Comparison of ENCODE assay signal across 25 mouse cellular contexts in the genomic region with DNA sequence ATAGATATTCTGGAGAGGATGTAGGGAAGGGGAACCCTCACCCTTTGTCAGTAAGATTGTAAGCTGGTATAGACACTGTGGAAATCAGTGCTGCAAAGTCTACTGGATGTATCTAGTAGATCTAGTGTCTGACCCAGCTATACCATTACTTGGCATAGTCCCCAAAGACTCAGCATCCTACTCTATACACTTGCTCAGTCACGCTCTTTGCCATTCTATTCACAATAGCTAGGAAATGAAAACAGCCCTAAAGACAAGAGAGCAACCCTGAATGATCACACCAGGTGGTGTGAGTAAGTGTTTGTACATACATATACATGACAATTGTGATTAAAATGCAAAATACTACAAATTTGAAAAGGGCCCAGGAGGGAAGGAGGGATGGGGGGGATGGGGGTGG. TPM values are rescaled to one million over a fixed set of nuclear protein-coding genes. Genes with fewer than 3 reads are reported as not detected.
DNase-seq lines count a peak whose midpoint lies in the region; ATAC-seq lines count a peak whose summit lies in the region.
"Had no signal": no experiment of that assay in that cellular context is flagged by ENCODE, and none has a peak within 500 bp of the region (broad histone marks: within the 10 kb centered on the region; RNA-seq: fewer than 3 reads in every experiment).

No protein-coding gene starts in this region.

- no peaks in the 10 kb centered on the region for H3K27me3 ChIP-seq in forebrain, embryonic 13.5 days
- no peaks in the 10 kb centered on the region for H3K27me3 ChIP-seq in forebrain, embryonic 14.5 days (replicated peaks; ENCODE audit: control insufficient read depth, insufficient read depth, low read length)
- H3K27me3 ChIP-seq in hindbrain, embryonic 13.5 days: no peaks in the 10 kb centered on the region
- no peaks in the 10 kb centered on the region for H3K27me3 ChIP-seq in hindbrain, embryonic 16.5 days (replicated peaks; ENCODE audit: control insufficient read depth, insufficient read depth, low read length)
- H3K27me3 ChIP-seq in midbrain, embryonic 13.5 days: 0 out of 2 replicates have a peak, but pooled peaks cover 3% of the 10 kb centered on the region
- no peaks in the 10 kb centered on the region for H3K27me3 ChIP-seq in midbrain, embryonic 16.5 days (ENCODE audit: control insufficient read depth, insufficient read depth, low read depth, low read length)
- H3K27me3 ChIP-seq: embryonic facial prominence, embryonic 13.5 days had no signal

- 31% methylated on average over 1 of the region's 1 CpGs for WGBS in forebrain, embryonic 13.5 days
- 24% methylated on average over 1 of the region's 1 CpGs for WGBS in forebrain, embryonic 14.5 days
- 31% methylated on average over 1 of the region's 1 CpGs for WGBS in hindbrain, embryonic 13.5 days
- WGBS in hindbrain, embryonic 16.5 days: 43% methylated on average over 1 of the region's 1 CpGs
- 22% methylated on average over 1 of the region's 1 CpGs for WGBS in midbrain, embryonic 13.5 days
- WGBS in midbrain, embryonic 16.5 days: 41% methylated on average over 1 of the region's 1 CpGs

- H3K36me3 ChIP-seq in forebrain, embryonic 13.5 days (ENCODE audit: poor library complexity, severe bottlenecking): no peaks in the 10 kb centered on the region
- no peaks in the 10 kb centered on the region for H3K36me3 ChIP-seq in forebrain, embryonic 14.5 days (ENCODE audit: control insufficient read depth, insufficient read depth, low read length)
- H3K36me3 ChIP-seq in hindbrain, embryonic 13.5 days: no peaks in the 10 kb centered on the region
- H3K36me3 ChIP-seq in hindbrain, embryonic 16.5 days (ENCODE audit: control insufficient read depth, insufficient read depth, low read length): no peaks in the 10 kb centered on the region
- no peaks in the 10 kb centered on the region for H3K36me3 ChIP-seq in midbrain, embryonic 13.5 days
- no peaks in the 10 kb centered on the region for H3K36me3 ChIP-seq in midbrain, embryonic 16.5 days (ENCODE audit: control insufficient read depth, insufficient read depth, low read length)
- H3K36me3 ChIP-seq: embryonic facial prominence, embryonic 10.5 days; embryonic facial prominence, embryonic 13.5 days; forebrain, embryonic 12.5 days had no signal

- 0 out of 2 replicates have a peak, but pooled peaks have one; percentile 16 for ATAC-seq in forebrain, embryonic 13.5 days
- ATAC-seq in forebrain, embryonic 14.5 days: no peak
- 0 out of 2 replicates have a peak, but pooled peaks have one; percentile 14 for ATAC-seq in hindbrain, embryonic 13.5 days (ENCODE audit: low FRiP score)
- no peak for ATAC-seq in hindbrain, embryonic 16.5 days
- ATAC-seq in midbrain, embryonic 13.5 days: 0 out of 2 replicates have a peak, but pooled peaks have one; percentile 35
- ATAC-seq in midbrain, embryonic 16.5 days: no peak
- ATAC-seq: activated CD4-positive, CD25-positive, alpha-beta regulatory T cell, adult 4 months; forebrain, postnatal 0 days had no signal

- no peak overlapping the region for H3K4me2 ChIP-seq in forebrain, embryonic 13.5 days
- no peak overlapping the region for H3K4me2 ChIP-seq in forebrain, embryonic 14.5 days (ENCODE audit: low read length)
- no peak overlapping the region for H3K4me2 ChIP-seq in hindbrain, embryonic 13.5 days
- H3K4me2 ChIP-seq in hindbrain, embryonic 16.5 days (ENCODE audit: low read length): no peak overlapping the region
- no peak overlapping the region for H3K4me2 ChIP-seq in midbrain, embryonic 13.5 days (replicated peaks)
- no peak overlapping the region for H3K4me2 ChIP-seq in midbrain, embryonic 16.5 days (ENCODE audit: low read length)
- H3K4me2 ChIP-seq: embryonic facial prominence, embryonic 13.5 days; forebrain, embryonic 12.5 days; heart, embryonic 11.5 days had no signal

- H3K4me3 ChIP-seq in forebrain, embryonic 13.5 days: no peak overlapping the region
- no peak overlapping the region for H3K4me3 ChIP-seq in forebrain, embryonic 14.5 days (ENCODE audit: low read depth, low read length)
- H3K4me3 ChIP-seq in hindbrain, embryonic 13.5 days: no peak overlapping the region
- no peak overlapping the region for H3K4me3 ChIP-seq in hindbrain, embryonic 16.5 days (ENCODE audit: low read length)
- H3K4me3 ChIP-seq in midbrain, embryonic 13.5 days (replicated peaks): no peak overlapping the region
- H3K4me3 ChIP-seq in midbrain, embryonic 16.5 days (ENCODE audit: low read depth, low read length): no peak overlapping the region
- H3K4me3 ChIP-seq: embryonic facial prominence, embryonic 10.5 days; embryonic facial prominence, embryonic 13.5 days; erythroblast, embryonic 14.5 days; forebrain, embryonic 12.5 days; gastrocnemius, adult 2 months had no signal

- no peaks in the 10 kb centered on the region for H3K9me3 ChIP-seq in forebrain, embryonic 13.5 days (replicated peaks)
- no peaks in the 10 kb centered on the region for H3K9me3 ChIP-seq in forebrain, embryonic 14.5 days (replicated peaks; ENCODE audit: control insufficient read depth, low read length)
- H3K9me3 ChIP-seq in hindbrain, embryonic 13.5 days: no peaks in the 10 kb centered on the region
- no peaks in the 10 kb centered on the region for H3K9me3 ChIP-seq in hindbrain, embryonic 16.5 days (ENCODE audit: control insufficient read depth, low read length)
- no peaks in the 10 kb centered on the region for H3K9me3 ChIP-seq in midbrain, embryonic 13.5 days
- H3K9me3 ChIP-seq in midbrain, embryonic 16.5 days (replicated peaks; ENCODE audit: control insufficient read depth, low read length, poor library complexity, severe bottlenecking): no peaks in the 10 kb centered on the region
- H3K9me3 ChIP-seq: embryonic facial prominence, embryonic 10.5 days; embryonic facial prominence, embryonic 13.5 days; forebrain, embryonic 12.5 days had no signal

- no peak overlapping the region for H3K9ac ChIP-seq in forebrain, embryonic 13.5 days
- H3K9ac ChIP-seq in forebrain, embryonic 14.5 days (ENCODE audit: low read length): no peak overlapping the region
- H3K9ac ChIP-seq in hindbrain, embryonic 13.5 days: no peak overlapping the region
- no peak overlapping the region for H3K9ac ChIP-seq in hindbrain, embryonic 16.5 days (ENCODE audit: low read depth, low read length)
- H3K9ac ChIP-seq in midbrain, embryonic 13.5 days (replicated peaks): no peak overlapping the region
- no peak overlapping the region for H3K9ac ChIP-seq in midbrain, embryonic 16.5 days (ENCODE audit: low read depth, low read length)
- H3K9ac ChIP-seq: embryonic facial prominence, embryonic 13.5 days; forebrain, embryonic 12.5 days; forebrain, postnatal 0 days had no signal

- no peak for DNase-seq in forebrain, embryonic 14.5 days (ENCODE audit: low spot score)
- peak; percentile 45 for DNase-seq in R1 (ENCODE audit: low read depth, low spot score)
- no peak for DNase-seq in right cerebral cortex, postnatal 25 days
- DNase-seq: adrenal gland, adult 8-10 months; adrenal gland, postnatal 25 days; cerebellum, adult 11-12 months; cerebellum, adult 8-10 months; cerebellum, postnatal 10 days; cerebellum, postnatal 36 days; embryo, embryonic 11 days; forebrain, postnatal 0 days; gastrocnemius, adult 2 months; gastrocnemius, postnatal 14 days; heart, adult 11 months had no signal

- no peak overlapping the region for H3K27ac ChIP-seq in forebrain, embryonic 13.5 days
- H3K27ac ChIP-seq in forebrain, embryonic 14.5 days (ENCODE audit: low read depth, low read length): no peak overlapping the region
- H3K27ac ChIP-seq in hindbrain, embryonic 13.5 days: no peak overlapping the region
- no peak overlapping the region for H3K27ac ChIP-seq in hindbrain, embryonic 16.5 days (ENCODE audit: low read depth, low read length)
- H3K27ac ChIP-seq in midbrain, embryonic 13.5 days: no peak overlapping the region
- no peak overlapping the region for H3K27ac ChIP-seq in midbrain, embryonic 16.5 days (ENCODE audit: low read length)
- H3K27ac ChIP-seq: embryonic facial prominence, embryonic 10.5 days; embryonic facial prominence, embryonic 13.5 days; forebrain, embryonic 12.5 days; gastrocnemius, adult 2 months had no signal

- peaks cover 10% of the 10 kb centered on the region for H3K4me1 ChIP-seq in forebrain, embryonic 13.5 days
- peaks cover 15% of the 10 kb centered on the region; the same call in 1 of the 2 replicates for H3K4me1 ChIP-seq in forebrain, embryonic 14.5 days (ENCODE audit: control insufficient read depth, insufficient read depth, low read length)
- H3K4me1 ChIP-seq in hindbrain, embryonic 13.5 days (replicated peaks): peaks cover 36% of the 10 kb centered on the region
- H3K4me1 ChIP-seq in hindbrain, embryonic 16.5 days (ENCODE audit: control insufficient read depth, insufficient read depth, low read depth, low read length): peaks cover 16% of the 10 kb centered on the region
- H3K4me1 ChIP-seq in midbrain, embryonic 13.5 days (replicated peaks): peaks cover 37% of the 10 kb centered on the region
- H3K4me1 ChIP-seq in midbrain, embryonic 16.5 days (ENCODE audit: control insufficient read depth, insufficient read depth, low read length): peaks cover 11% of the 10 kb centered on the region

RNA-seq across cellular contexts. Expression of a gene that starts 23.1 kb away (rescaled TPM):
- 7.4 and 7.6 TPM in 2 replicates for polyA plus RNA-seq in forebrain, embryonic 13.5 days (2015; fragmentation: Nextera tagmentation; extraction: Ambion mirVana)
- 3.5 and 4.7 TPM in 2 replicates for polyA plus RNA-seq in forebrain, embryonic 14.5 days (2014; fragmentation: Nextera tagmentation; extraction: Ambion mirVana)
- 14.7 and 14.9 TPM in 2 replicates for polyA plus RNA-seq in hindbrain, embryonic 13.5 days (2015; fragmentation: Nextera tagmentation; extraction: Ambion mirVana)
- 9.1 and 10.1 TPM in 2 replicates for polyA plus RNA-seq in hindbrain, embryonic 16.5 days (2015; fragmentation: Nextera tagmentation; extraction: Ambion mirVana)
- 9.3 and 9.9 TPM in 2 replicates for polyA plus RNA-seq in midbrain, embryonic 13.5 days (2015; fragmentation: Nextera tagmentation; extraction: Ambion mirVana)
- 6.9 and 7.0 TPM in 2 replicates for polyA plus RNA-seq in midbrain, embryonic 16.5 days (2015; fragmentation: Nextera tagmentation; extraction: Ambion mirVana)
- polyA plus RNA-seq: erythroblast, embryonic 14.5 days had no signal

Comparison
In these comparisons a context has a peak if more than half of its experiments do, and no peak if none do; other contexts are left out.
1. ATAC-seq: peak in forebrain, embryonic 13.5 days (single experiment), hindbrain, embryonic 13.5 days (single experiment) and midbrain, embryonic 13.5 days (single experiment); none in forebrain, embryonic 14.5 days (single experiment), hindbrain, embryonic 16.5 days (single experiment) and midbrain, embryonic 16.5 days (single experiment).